Mouse (Mus musculus): Measurements from ENCODE around the gene Acsl4. TPM values are rescaled to one million over a fixed set of nuclear protein-coding genes. Genes with fewer than 3 reads are reported as not detected.

The Acsl4 gene
- 12.2 and 15.6 TPM in 2 replicates for polyA plus RNA-seq (2014; fragmentation: Nextera tagmentation; extraction: Ambion mirVana)

DNA sequence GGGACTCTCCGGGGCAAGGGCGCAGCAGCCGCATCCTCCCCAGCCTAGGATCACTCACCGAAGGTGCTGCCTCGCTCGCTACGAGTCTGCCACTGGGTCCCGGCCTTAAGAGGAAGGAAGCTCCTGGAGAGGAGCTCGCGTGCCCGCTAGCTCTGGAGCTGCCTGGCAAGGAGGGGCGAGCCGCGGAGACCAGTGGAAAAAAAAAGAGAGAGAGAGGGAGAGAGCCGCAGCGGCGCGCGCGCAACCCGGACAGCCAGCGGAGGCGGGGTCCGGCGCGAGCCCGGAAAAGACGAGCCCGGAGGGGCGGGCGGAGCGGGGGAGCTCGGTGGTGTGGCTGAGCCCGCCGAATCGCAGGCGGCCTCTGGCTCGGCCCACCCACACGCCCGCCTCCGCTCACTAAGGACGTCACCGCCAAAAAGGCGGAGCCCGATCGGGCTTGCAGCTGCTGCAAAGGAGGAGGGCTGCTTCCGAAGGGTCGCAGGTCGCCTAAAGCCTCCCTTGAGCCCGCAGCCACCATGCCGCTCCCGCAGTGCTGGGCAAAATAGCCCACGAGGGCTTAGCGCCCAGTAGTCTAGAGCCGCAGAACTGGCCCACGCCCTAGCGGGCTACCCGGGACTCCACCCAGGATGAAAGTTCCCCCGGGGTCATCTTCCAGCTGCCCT lies at the start of gene Acsl4:
Acsl4 (minus strand) TSS at position 289 of the 662 bp plus-strand sequence.
- no peaks in the 10 kb centered on the region for H3K36me3 ChIP-seq (ENCODE audit: control insufficient read depth, insufficient read depth, low read length)
- peak within 1 kb of the TSS; percentile 75 for H3K27ac ChIP-seq (ENCODE audit: low read depth, low read length)
- no peaks in the 10 kb centered on the region for H3K27me3 ChIP-seq (replicated peaks; ENCODE audit: control insufficient read depth, insufficient read depth, low read length)
- H3K4me3 ChIP-seq (ENCODE audit: low read depth, low read length) = peak within 1 kb of the TSS; percentile 48
- peak; percentile 99 for ATAC-seq
- H3K9ac ChIP-seq (ENCODE audit: low read length) = peak within 1 kb of the TSS; percentile 68
- peak within 1 kb of the TSS; percentile 55 for H3K4me2 ChIP-seq (ENCODE audit: low read length)
- DNase-seq (ENCODE audit: low spot score) = peak; percentile 92
- H3K9me3 ChIP-seq (replicated peaks; ENCODE audit: control insufficient read depth, low read length) = no peaks in the 10 kb centered on the region
- 30% methylated on average over 57 of the region's 59 CpGs for WGBS
- no peaks in the 10 kb centered on the region for H3K4me1 ChIP-seq (ENCODE audit: control insufficient read depth, insufficient read depth, low read length)

DNA sequence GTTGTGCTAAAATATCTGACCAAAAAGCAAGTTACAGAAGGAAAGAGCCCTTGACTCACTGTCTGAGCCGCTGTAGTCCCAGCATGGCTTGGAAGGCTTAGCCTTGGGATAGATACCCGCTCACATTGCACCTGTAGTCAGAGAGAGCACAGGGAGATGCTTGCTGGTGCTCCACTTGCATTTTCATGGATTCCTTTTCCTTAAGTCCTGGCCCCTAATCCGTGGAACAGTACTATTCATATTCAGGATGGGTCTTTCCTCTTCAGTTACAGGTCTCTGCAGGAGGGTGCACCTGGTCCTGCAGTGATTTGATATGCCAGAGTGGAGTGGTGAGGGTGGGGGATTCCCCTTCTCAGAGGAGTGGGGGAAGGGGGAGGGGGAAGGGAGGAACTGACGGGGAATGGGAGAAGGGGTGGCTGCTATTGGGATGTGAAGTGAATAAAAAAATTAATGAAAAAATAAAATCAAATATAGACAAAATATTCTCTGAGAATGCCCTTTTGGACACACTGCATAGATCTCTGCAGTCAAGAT lies 47.7 kb upstream of the Acsl4 start:
- WGBS = 49% methylated on average over 4 of the region's 4 CpGs
- DNase-seq (ENCODE audit: low spot score) (no peak), ATAC-seq (no peak)
- H3K4me1 ChIP-seq (ENCODE audit: control insufficient read depth, insufficient read depth, low read length) = no peaks in the 10 kb centered on the region
- H3K9me3 ChIP-seq (replicated peaks; ENCODE audit: control insufficient read depth, low read length) = no peaks in the 10 kb centered on the region
- H3K27ac ChIP-seq (ENCODE audit: low read depth, low read length) = no peak overlapping the region
- no peaks in the 10 kb centered on the region for H3K27me3 ChIP-seq (replicated peaks; ENCODE audit: control insufficient read depth, insufficient read depth, low read length)
- H3K36me3 ChIP-seq (ENCODE audit: control insufficient read depth, insufficient read depth, low read length) = no peaks in the 10 kb centered on the region
- no peak overlapping the region for H3K4me2 ChIP-seq (ENCODE audit: low read length)
- no peak overlapping the region for H3K9ac ChIP-seq (ENCODE audit: low read length)
- no peak overlapping the region for H3K4me3 ChIP-seq (ENCODE audit: low read depth, low read length)

DNA sequence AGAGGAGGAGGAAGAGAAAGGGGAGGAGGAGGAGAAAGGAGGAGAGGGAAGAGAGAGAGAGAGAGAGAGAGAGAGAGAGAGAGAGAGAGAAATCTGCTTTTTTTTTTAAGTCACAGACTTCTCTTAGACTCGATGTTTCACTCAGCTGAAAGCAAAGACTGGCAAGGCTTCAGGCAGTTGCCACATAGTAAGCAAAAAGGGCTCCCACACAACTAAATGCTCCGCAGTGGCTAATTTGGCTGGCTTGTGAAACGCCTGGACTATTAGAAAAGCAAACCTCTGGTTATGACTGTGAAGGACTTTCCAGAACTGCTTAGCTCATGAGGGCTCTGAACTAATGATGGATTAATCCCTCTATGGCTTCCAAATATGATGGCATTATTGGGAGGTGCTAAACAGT lies 42.5 kb upstream of the Acsl4 start:
- Histone ChIP-seq H3K4me1 (ENCODE audit: control insufficient read depth, insufficient read depth, low read length) (no peaks in the 10 kb centered on the region), H3K9me3 (replicated peaks; ENCODE audit: control insufficient read depth, low read length) (no peaks in the 10 kb centered on the region), H3K27ac (ENCODE audit: low read depth, low read length) (no peak overlapping the region), H3K27me3 (replicated peaks; ENCODE audit: control insufficient read depth, insufficient read depth, low read length) (no peaks in the 10 kb centered on the region), H3K9ac (ENCODE audit: low read length) (no peak overlapping the region), H3K4me3 (ENCODE audit: low read depth, low read length) (no peak overlapping the region), H3K4me2 (ENCODE audit: low read length) (no peak overlapping the region), H3K36me3 (ENCODE audit: control insufficient read depth, insufficient read depth, low read length) (no peaks in the 10 kb centered on the region)
- no peak for ATAC-seq
- no peak for DNase-seq (ENCODE audit: low spot score)
- 73% methylated on average over 3 of the region's 3 CpGs for WGBS

DNA sequence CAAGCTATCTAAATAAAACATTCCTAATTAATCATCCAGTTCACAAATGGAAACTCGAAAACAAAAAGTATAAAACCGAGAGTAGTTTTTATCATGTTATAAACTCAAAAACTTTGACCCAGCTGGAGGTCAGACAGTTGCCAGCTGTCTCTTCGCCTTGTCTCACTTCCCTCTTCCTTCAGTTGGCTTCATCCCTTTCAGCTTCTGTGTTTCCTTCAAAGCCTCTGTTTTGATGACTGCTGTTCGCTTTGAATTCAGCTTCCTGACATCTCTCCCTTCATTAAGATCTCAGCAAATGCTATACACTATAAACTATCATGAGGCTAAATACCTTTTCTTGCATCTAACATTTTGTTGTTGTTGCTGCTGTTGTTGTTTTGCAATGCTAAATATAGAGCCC lies 36.8 kb upstream of the Acsl4 start:
- ATAC-seq = no peak
- no peak for DNase-seq (ENCODE audit: low spot score)
- Histone ChIP-seq H3K4me1 (ENCODE audit: control insufficient read depth, insufficient read depth, low read length) (no peaks in the 10 kb centered on the region), H3K27ac (ENCODE audit: low read depth, low read length) (no peak overlapping the region), H3K36me3 (ENCODE audit: control insufficient read depth, insufficient read depth, low read length) (no peaks in the 10 kb centered on the region), H3K27me3 (replicated peaks; ENCODE audit: control insufficient read depth, insufficient read depth, low read length) (no peaks in the 10 kb centered on the region), H3K4me3 (ENCODE audit: low read depth, low read length) (no peak overlapping the region), H3K4me2 (ENCODE audit: low read length) (no peak overlapping the region), H3K9ac (ENCODE audit: low read length) (no peak overlapping the region), H3K9me3 (replicated peaks; ENCODE audit: control insufficient read depth, low read length) (no peaks in the 10 kb centered on the region)
- WGBS = 68% methylated on average over 4 of the region's 4 CpGs

GRCm38 (mm10) chrX:142426628-142427027 lies 36.3 kb upstream of the Acsl4 start:
- Histone ChIP-seq H3K4me3 (ENCODE audit: low read depth, low read length) (no peak overlapping the region), H3K9me3 (replicated peaks; ENCODE audit: control insufficient read depth, low read length) (no peaks in the 10 kb centered on the region), H3K9ac (ENCODE audit: low read length) (no peak overlapping the region), H3K27ac (ENCODE audit: low read depth, low read length) (no peak overlapping the region), H3K4me2 (ENCODE audit: low read length) (no peak overlapping the region), H3K36me3 (ENCODE audit: control insufficient read depth, insufficient read depth, low read length) (no peaks in the 10 kb centered on the region), H3K27me3 (replicated peaks; ENCODE audit: control insufficient read depth, insufficient read depth, low read length) (no peaks in the 10 kb centered on the region), H3K4me1 (ENCODE audit: control insufficient read depth, insufficient read depth, low read length) (no peaks in the 10 kb centered on the region)
- ATAC-seq = no peak
- DNase-seq (ENCODE audit: low spot score) = no peak
- WGBS = 82% methylated on average over 4 of the region's 4 CpGs

- no peak for ATAC-seq
- WGBS = 66% methylated on average over 2 of the region's 2 CpGs
- no peak overlapping the region for H3K4me2 ChIP-seq (ENCODE audit: low read length)
Observed at GRCm38 (mm10) chrX:142413884-142414283, 23.5 kb upstream of the Acsl4 start.

GRCm38 (mm10) chrX:142410060-142410459 lies 19.7 kb upstream of the Acsl4 start:
- DNase-seq (ENCODE audit: low spot score) (no peak), ATAC-seq (no peak)
- H3K9me3 ChIP-seq (replicated peaks; ENCODE audit: control insufficient read depth, low read length) = no peaks in the 10 kb centered on the region
- H3K4me3 ChIP-seq (ENCODE audit: low read depth, low read length) = no peak overlapping the region
- no peaks in the 10 kb centered on the region for H3K4me1 ChIP-seq (ENCODE audit: control insufficient read depth, insufficient read depth, low read length)
- no peaks in the 10 kb centered on the region for H3K36me3 ChIP-seq (ENCODE audit: control insufficient read depth, insufficient read depth, low read length)
- 81% methylated on average over 3 of the region's 3 CpGs for WGBS
- H3K4me2 ChIP-seq (ENCODE audit: low read length) = no peak overlapping the region
- H3K9ac ChIP-seq (ENCODE audit: low read length) = no peak overlapping the region
- no peaks in the 10 kb centered on the region for H3K27me3 ChIP-seq (replicated peaks; ENCODE audit: control insufficient read depth, insufficient read depth, low read length)
- H3K27ac ChIP-seq (ENCODE audit: low read depth, low read length) = no peak overlapping the region

More at GRCm38 (mm10) chrX:142413884-142414283, 23.5 kb upstream of the Acsl4 start:
- Histone ChIP-seq H3K27ac (ENCODE audit: low read depth, low read length) (no peak overlapping the region), H3K27me3 (replicated peaks; ENCODE audit: control insufficient read depth, insufficient read depth, low read length) (no peaks in the 10 kb centered on the region), H3K9ac (ENCODE audit: low read length) (no peak overlapping the region), H3K9me3 (replicated peaks; ENCODE audit: control insufficient read depth, low read length) (no peaks in the 10 kb centered on the region), H3K4me3 (ENCODE audit: low read depth, low read length) (no peak overlapping the region), H3K36me3 (ENCODE audit: control insufficient read depth, insufficient read depth, low read length) (no peaks in the 10 kb centered on the region), H3K4me1 (ENCODE audit: control insufficient read depth, insufficient read depth, low read length) (no peaks in the 10 kb centered on the region)
- no peak for DNase-seq (ENCODE audit: low spot score)

GRCm38 (mm10) chrX:142409338-142409737 lies 19.0 kb upstream of the Acsl4 start:
- DNase-seq (ENCODE audit: low spot score) (no peak), ATAC-seq (no peak)
- H3K9ac ChIP-seq (ENCODE audit: low read length) = no peak overlapping the region
- H3K4me2 ChIP-seq (ENCODE audit: low read length) = no peak overlapping the region
- no peaks in the 10 kb centered on the region for H3K9me3 ChIP-seq (replicated peaks; ENCODE audit: control insufficient read depth, low read length)
- H3K4me1 ChIP-seq (ENCODE audit: control insufficient read depth, insufficient read depth, low read length) = no peaks in the 10 kb centered on the region
- H3K27ac ChIP-seq (ENCODE audit: low read depth, low read length) = no peak overlapping the region
- H3K36me3 ChIP-seq (ENCODE audit: control insufficient read depth, insufficient read depth, low read length) = no peaks in the 10 kb centered on the region
- H3K27me3 ChIP-seq (replicated peaks; ENCODE audit: control insufficient read depth, insufficient read depth, low read length) = no peaks in the 10 kb centered on the region
- 92% methylated on average over 3 of the region's 3 CpGs for WGBS
- H3K4me3 ChIP-seq (ENCODE audit: low read depth, low read length) = no peak overlapping the region

DNA sequence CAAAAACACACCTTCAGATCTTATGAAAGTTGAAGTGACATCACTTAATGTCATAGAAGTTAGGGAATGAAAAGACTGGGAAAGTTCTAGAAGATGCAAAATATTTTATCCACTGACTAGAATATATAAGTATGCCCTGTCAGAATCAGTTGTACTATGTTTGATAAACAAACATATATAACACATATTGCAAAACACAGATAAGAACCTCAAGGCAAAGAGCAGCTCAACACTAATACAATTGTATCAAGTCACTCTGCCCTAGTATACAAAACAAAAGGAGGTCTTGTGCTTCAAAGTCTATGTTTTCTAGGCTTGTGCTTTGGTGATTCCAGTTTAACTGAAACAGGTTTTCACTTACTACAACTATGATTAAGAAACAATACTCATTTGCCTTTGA lies 12.8 kb upstream of the Acsl4 start:
- Histone ChIP-seq H3K4me1 (ENCODE audit: control insufficient read depth, insufficient read depth, low read length) (no peaks in the 10 kb centered on the region), H3K27me3 (replicated peaks; ENCODE audit: control insufficient read depth, insufficient read depth, low read length) (no peaks in the 10 kb centered on the region), H3K36me3 (ENCODE audit: control insufficient read depth, insufficient read depth, low read length) (no peaks in the 10 kb centered on the region), H3K9me3 (replicated peaks; ENCODE audit: control insufficient read depth, low read length) (no peaks in the 10 kb centered on the region), H3K27ac (ENCODE audit: low read depth, low read length) (no peak overlapping the region), H3K4me2 (ENCODE audit: low read length) (no peak overlapping the region), H3K9ac (ENCODE audit: low read length) (no peak overlapping the region), H3K4me3 (ENCODE audit: low read depth, low read length) (no peak overlapping the region)
- no peak for DNase-seq (ENCODE audit: low spot score)
- ATAC-seq = no peak
